Mouse (Mus musculus) lung, postnatal 0 days (tissue): ENCODE measurements around the gene Hp1bp3.

Source experiments
- CTCF ChIP-seq: IDR thresholded peaks from 2 replicates; pipeline ENCODE4 v1.5.1; 2016; ENCODE audit warnings: antibody characterized with exemption, mild to moderate bottlenecking
- EP300 ChIP-seq: IDR thresholded peaks from 2 replicates; pipeline ENCODE4 v1.6.1; 2016; ENCODE audit warnings: antibody characterized with exemption, mild to moderate bottlenecking, control low read depth

DNA sequence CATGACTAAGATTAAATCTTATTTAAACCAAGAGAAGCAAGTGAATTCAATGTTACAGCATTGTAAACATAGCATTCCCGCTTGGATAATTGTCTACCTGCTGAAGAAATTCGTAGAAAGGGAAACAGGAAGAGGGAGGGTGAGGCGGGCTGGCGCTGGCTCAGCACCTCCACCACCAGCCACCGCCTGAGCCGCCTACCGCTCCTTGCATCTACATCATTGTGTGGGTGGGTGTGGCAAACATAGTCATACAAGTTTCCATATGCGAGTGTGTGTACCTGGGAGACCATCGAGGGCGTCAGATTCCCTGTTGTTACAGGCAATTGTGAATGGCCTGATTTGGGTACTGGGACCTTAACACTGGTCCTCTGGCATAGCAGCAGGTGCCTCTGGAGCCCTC is 49.6 kb upstream of the Hp1bp3 start:
- TF ChIP-seq CTCF (no peak), EP300 (no peak)
